Mouse (Mus musculus): ENCODE measurements around the gene Mettl18. TPM values are rescaled to one million over a fixed set of nuclear protein-coding genes. Genes with fewer than 3 reads are reported as not detected.
"Not testable (repeated sequence)": the region's sequence is repeated elsewhere in the genome, so short reads cannot be mapped to it uniquely, and the experiment has no call there.

Mettl18 gene
- polyA plus RNA-seq, 1 experiment from 2014 or later: 7.5 TPM

GRCm38 (mm10) chr1:164022106-164022505 lies 27.4 kb downstream of the Mettl18 start:
- WGBS: 86% methylated on average over 5 of the region's 5 CpGs
- H3K27me3 ChIP-seq (ENCODE audit: control insufficient read depth, insufficient read depth, low read length); H3K4me3 ChIP-seq (ENCODE audit: low read depth, low read length); H3K9ac ChIP-seq (replicated peaks; ENCODE audit: low read depth, low read length); H3K9me3 ChIP-seq (ENCODE audit: control insufficient read depth, low read length); H3K4me1 ChIP-seq (ENCODE audit: control insufficient read depth, insufficient read depth, low read length); H3K4me2 ChIP-seq (ENCODE audit: low read depth, low read length); H3K27ac ChIP-seq (ENCODE audit: low read depth, low read length); H3K36me3 ChIP-seq (ENCODE audit: control insufficient read depth, insufficient read depth, low read length); ATAC-seq (ENCODE audit: low read depth): not testable (repeated sequence)

GRCm38 (mm10) chr1:164025685-164026084 lies 31.0 kb downstream of the Mettl18 start:
- Histone ChIP-seq H3K4me3 (ENCODE audit: low read depth, low read length) (no peak overlapping the region), H3K36me3 (ENCODE audit: control insufficient read depth, insufficient read depth, low read length) (no peaks in the 10 kb centered on the region), H3K4me1 (ENCODE audit: control insufficient read depth, insufficient read depth, low read length) (no peaks in the 10 kb centered on the region), H3K9me3 (ENCODE audit: control insufficient read depth, low read length) (no peaks in the 10 kb centered on the region), H3K27ac (ENCODE audit: low read depth, low read length) (no peak overlapping the region), H3K27me3 (ENCODE audit: control insufficient read depth, insufficient read depth, low read length) (no peaks in the 10 kb centered on the region), H3K4me2 (ENCODE audit: low read depth, low read length) (no peak overlapping the region), H3K9ac (replicated peaks; ENCODE audit: low read depth, low read length) (no peak overlapping the region)
- no peak for ATAC-seq (ENCODE audit: low read depth)
- WGBS: 92% methylated on average over 4 of the region's 4 CpGs

GRCm38 (mm10) chr1:164027416-164027815 lies 32.7 kb downstream of the Mettl18 start:
- ATAC-seq (ENCODE audit: low read depth): no peak
- no peaks in the 10 kb centered on the region for H3K4me1 ChIP-seq (ENCODE audit: control insufficient read depth, insufficient read depth, low read length)
- H3K9ac ChIP-seq (replicated peaks; ENCODE audit: low read depth, low read length): no peak overlapping the region
- no peaks in the 10 kb centered on the region for H3K9me3 ChIP-seq (ENCODE audit: control insufficient read depth, low read length)
- H3K36me3 ChIP-seq (ENCODE audit: control insufficient read depth, insufficient read depth, low read length): no peaks in the 10 kb centered on the region
- no peaks in the 10 kb centered on the region for H3K27me3 ChIP-seq (ENCODE audit: control insufficient read depth, insufficient read depth, low read length)
- H3K4me2 ChIP-seq (ENCODE audit: low read depth, low read length): no peak overlapping the region
- WGBS: 56% methylated on average over 5 of the region's 5 CpGs
- H3K4me3 ChIP-seq (ENCODE audit: low read depth, low read length): no peak overlapping the region
- no peak overlapping the region for H3K27ac ChIP-seq (ENCODE audit: low read depth, low read length)

- H3K27me3 ChIP-seq (ENCODE audit: control insufficient read depth, insufficient read depth, low read length): no peaks in the 10 kb centered on the region
- WGBS: 85% methylated on average over 10 of the region's 10 CpGs
- H3K9ac ChIP-seq (replicated peaks; ENCODE audit: low read depth, low read length): no peak overlapping the region
- H3K36me3 ChIP-seq (ENCODE audit: control insufficient read depth, insufficient read depth, low read length): no peaks in the 10 kb centered on the region
- no peak overlapping the region for H3K4me3 ChIP-seq (ENCODE audit: low read depth, low read length)
- no peaks in the 10 kb centered on the region for H3K9me3 ChIP-seq (ENCODE audit: control insufficient read depth, low read length)
- no peak overlapping the region for H3K4me2 ChIP-seq (ENCODE audit: low read depth, low read length)
- H3K27ac ChIP-seq (ENCODE audit: low read depth, low read length): no peak overlapping the region
- no peak for ATAC-seq (ENCODE audit: low read depth)
- H3K4me1 ChIP-seq (ENCODE audit: control insufficient read depth, insufficient read depth, low read length): no peaks in the 10 kb centered on the region
Measured at GRCm38 (mm10) chr1:164040385-164041135, 45.9 kb downstream of the Mettl18 start.

GRCm38 (mm10) chr1:164043549-164043948 lies 48.9 kb downstream of the Mettl18 start:
- H3K4me1 ChIP-seq (ENCODE audit: control insufficient read depth, insufficient read depth, low read length): no peaks in the 10 kb centered on the region
- H3K4me3 ChIP-seq (ENCODE audit: low read depth, low read length): no peak overlapping the region
- H3K4me2 ChIP-seq (ENCODE audit: low read depth, low read length): no peak overlapping the region
- WGBS: 61% methylated on average over 3 of the region's 3 CpGs
- no peak overlapping the region for H3K9ac ChIP-seq (replicated peaks; ENCODE audit: low read depth, low read length)
- H3K27me3 ChIP-seq (ENCODE audit: control insufficient read depth, insufficient read depth, low read length): no peaks in the 10 kb centered on the region
- H3K9me3 ChIP-seq (ENCODE audit: control insufficient read depth, low read length): no peaks in the 10 kb centered on the region
- no peaks in the 10 kb centered on the region for H3K36me3 ChIP-seq (ENCODE audit: control insufficient read depth, insufficient read depth, low read length)
- H3K27ac ChIP-seq (ENCODE audit: low read depth, low read length): no peak overlapping the region
- no peak for ATAC-seq (ENCODE audit: low read depth)

Other genes starting within 250 kb of the Mettl18 start
- gene Kifap3, start 215.3 kb upstream of the Mettl18 start, polyA plus RNA-seq (2014; fragmentation: Nextera tagmentation; extraction: Ambion mirVana): 158 and 178 TPM in 2 replicates
- gene Scyl3, start 65.8 kb upstream of the Mettl18 start, polyA plus RNA-seq (2014; fragmentation: Nextera tagmentation; extraction: Ambion mirVana): 17.8 and 20.2 TPM in 2 replicates
- gene BC055324, start 93 bp upstream of the Mettl18 start, polyA plus RNA-seq (2014; fragmentation: Nextera tagmentation; extraction: Ambion mirVana): 3.6 and 4.2 TPM in 2 replicates
- not detected in 2 replicates for gene Sele, start 53.3 kb downstream of the Mettl18 start, polyA plus RNA-seq (2014; fragmentation: Nextera tagmentation; extraction: Ambion mirVana)
- gene Sell, start 67.1 kb downstream of the Mettl18 start, polyA plus RNA-seq (2014; fragmentation: Nextera tagmentation; extraction: Ambion mirVana): 0.14 and 0.16 TPM in 2 replicates
- gene Selp, start 120.4 kb downstream of the Mettl18 start, polyA plus RNA-seq (2014; fragmentation: Nextera tagmentation; extraction: Ambion mirVana): not detected in 2 replicates
- gene F5, start 156.9 kb downstream of the Mettl18 start, polyA plus RNA-seq (2014; fragmentation: Nextera tagmentation; extraction: Ambion mirVana): 0.15 and 0.32 TPM in 2 replicates